ENCODE assay signal across 9 mouse cellular contexts in the genomic region with DNA sequence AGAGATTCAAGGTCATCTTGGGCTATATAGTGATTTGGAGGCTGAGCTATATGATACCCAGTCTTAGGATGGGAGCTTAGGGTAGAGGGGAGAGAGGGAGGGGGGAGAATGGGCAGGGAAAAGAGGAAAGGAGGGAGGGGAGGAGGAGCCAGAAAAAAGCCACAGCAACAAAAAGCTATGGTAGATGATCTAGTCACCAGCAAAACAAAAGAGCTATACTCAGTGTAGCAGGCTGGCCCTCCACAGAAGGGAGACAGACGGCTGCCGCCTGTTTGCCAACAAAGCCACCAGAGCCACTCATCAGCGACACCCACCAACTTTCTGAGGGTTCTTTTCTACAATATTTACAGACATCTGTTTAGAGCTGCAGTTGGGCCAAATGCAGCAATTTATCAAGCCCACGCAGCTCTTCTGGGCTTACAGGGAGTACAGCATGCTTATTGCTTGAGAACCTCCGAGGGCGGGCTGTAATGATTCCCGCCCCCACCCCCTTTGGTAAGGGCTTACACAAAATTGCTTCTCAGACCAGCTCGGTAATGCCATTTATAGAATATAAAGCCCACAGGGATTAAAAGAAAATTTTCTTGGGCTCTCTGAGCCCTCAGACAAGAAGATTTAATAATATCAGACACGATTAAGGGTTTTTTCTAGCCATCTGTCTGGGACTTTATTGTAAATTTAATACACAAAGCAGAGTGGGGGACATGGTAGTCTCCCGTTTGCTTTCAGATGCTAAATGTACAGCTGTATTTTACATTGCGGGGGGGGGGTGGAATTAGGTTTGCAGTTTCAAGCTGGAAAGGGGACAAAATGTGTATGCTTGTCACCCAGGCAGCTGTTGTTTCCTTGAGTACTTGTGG.
DNase-seq lines count a peak whose midpoint lies in the region; ATAC-seq and TF ChIP-seq lines count a peak whose summit lies in the region.
"Had no signal": no experiment of that assay in that cellular context is flagged by ENCODE, and none has a peak within 500 bp of the region (broad histone marks: within the 10 kb centered on the region; RNA-seq: fewer than 3 reads in every experiment).

No protein-coding gene starts in this region.

- H3K4me1 ChIP-seq in hindbrain, embryonic 12.5 days: peaks cover 22% of the 10 kb centered on the region
- H3K4me1 ChIP-seq in limb, embryonic 13.5 days: peaks cover 14% of the 10 kb centered on the region
- H3K4me1 ChIP-seq: heart, embryonic 15.5 days had no signal

- peak overlapping the region; percentile 25; the same call in 1 of the 2 replicates for H3K4me2 ChIP-seq in hindbrain, embryonic 12.5 days (replicated peaks)
- H3K4me2 ChIP-seq in limb, embryonic 13.5 days (replicated peaks): no peak overlapping the region
- H3K4me2 ChIP-seq: heart, embryonic 15.5 days had no signal

- WGBS in hindbrain, embryonic 12.5 days: 42% methylated on average over 11 of the region's 11 CpGs
- 48% methylated on average over 11 of the region's 11 CpGs for WGBS in limb, embryonic 13.5 days

- no peak overlapping the region for H3K9ac ChIP-seq in hindbrain, embryonic 12.5 days
- no peak overlapping the region for H3K9ac ChIP-seq in limb, embryonic 13.5 days
- H3K9ac ChIP-seq: heart, embryonic 15.5 days had no signal

- intact Hi-C loops in gastrocnemius, adult 2 months (cut with DNase I): no loop called here

- DNase-seq in cerebellum, adult 11-12 months: peak; percentile 79
- DNase-seq in cerebellum, postnatal 36 days: peak; percentile 73
- DNase-seq in right cerebral cortex, postnatal 36 days (ENCODE audit: low spot score in 2 of 2): peak; percentile 74
- no peak for DNase-seq in urinary bladder, postnatal 4 days (ENCODE audit: low spot score in 2 of 2)
- DNase-seq in urinary bladder, adult 2 months (ENCODE audit: low spot score): no peak
- no peak for DNase-seq in gastrocnemius, adult 2 months

- H3K36me3 ChIP-seq in hindbrain, embryonic 12.5 days: no peaks in the 10 kb centered on the region
- H3K36me3 ChIP-seq in limb, embryonic 13.5 days: no peaks in the 10 kb centered on the region
- H3K36me3 ChIP-seq: heart, embryonic 15.5 days had no signal

- peak; percentile 80 for ATAC-seq in hindbrain, embryonic 12.5 days (ENCODE audit: low FRiP score)
- peak; percentile 80 for ATAC-seq in limb, embryonic 13.5 days (ENCODE audit: low FRiP score, low read depth)

- no peak overlapping the region for H3K4me3 ChIP-seq in hindbrain, embryonic 12.5 days
- no peak overlapping the region for H3K4me3 ChIP-seq in limb, embryonic 13.5 days
- no peak overlapping the region for H3K4me3 ChIP-seq in gastrocnemius, adult 2 months
- H3K4me3 ChIP-seq: heart, embryonic 15.5 days had no signal

- H3K9me3 ChIP-seq in hindbrain, embryonic 12.5 days (replicated peaks): no peaks in the 10 kb centered on the region
- no peaks in the 10 kb centered on the region for H3K9me3 ChIP-seq in limb, embryonic 13.5 days
- H3K9me3 ChIP-seq: heart, embryonic 15.5 days had no signal

- TF ChIP-seq CTCF in gastrocnemius, adult 2 months (IDR thresholded peaks at IDR 0.05): no peak

- H3K27ac ChIP-seq in hindbrain, embryonic 12.5 days: peak overlapping the region; percentile 83
- H3K27ac ChIP-seq in limb, embryonic 13.5 days: no peak overlapping the region
- H3K27ac ChIP-seq in gastrocnemius, adult 2 months: no peak overlapping the region
- H3K27ac ChIP-seq: heart, embryonic 15.5 days had no signal

- no peaks in the 10 kb centered on the region for H3K27me3 ChIP-seq in hindbrain, embryonic 12.5 days
- no peaks in the 10 kb centered on the region for H3K27me3 ChIP-seq in limb, embryonic 13.5 days
- H3K27me3 ChIP-seq: heart, embryonic 15.5 days had no signal

Comparison
In these comparisons a context has a peak if more than half of its experiments do, and no peak if none do; other contexts are left out.
1. DNase-seq: peak in cerebellum, adult 11-12 months (single experiment), cerebellum, postnatal 36 days (2 of 2) and right cerebral cortex, postnatal 36 days (2 of 2); none in urinary bladder, postnatal 4 days (0 of 2), urinary bladder, adult 2 months (single experiment) and gastrocnemius, adult 2 months (single experiment).